Mouse (Mus musculus): ENCODE measurements around the gene Actl7b. TPM values are rescaled to one million over a fixed set of nuclear protein-coding genes. Genes with fewer than 3 reads are reported as not detected.

Gene Actl7b
- polyA plus RNA-seq, 1 experiment from 2014 or later, result not detected

GRCm38 (mm10) chr4:56743363-56744195 lies 2.3 kb upstream of the Actl7b start, which contains the start of gene Actl7a:
Gene Actl7a, plus strand, starts transcription at chr4:56743413.
- no peak for ATAC-seq (ENCODE audit: insufficient number of reproducible peaks, low FRiP score, low TSS enrichment, low read depth)
- Histone ChIP-seq H3K36me3 (ENCODE audit: control insufficient read depth, insufficient read depth, low read length) (peaks cover 4% of the 10 kb centered on the region; the same call in 1 of the 2 replicates), H3K27me3 (ENCODE audit: control insufficient read depth, insufficient read depth, low read length) (no peaks in the 10 kb centered on the region), H3K4me1 (ENCODE audit: control insufficient read depth, insufficient read depth, low read length) (no peaks in the 10 kb centered on the region), H3K27ac (replicated peaks; ENCODE audit: low read depth, low read length) (no peak within 1 kb of the TSS), H3K9ac (ENCODE audit: low read length) (no peak within 1 kb of the TSS), H3K4me3 (ENCODE audit: low read depth, low read length) (no peak within 1 kb of the TSS), H3K9me3 (ENCODE audit: control insufficient read depth, low read length) (no peaks in the 10 kb centered on the region), H3K4me2 (ENCODE audit: low read depth, severe bottlenecking) (no peak within 1 kb of the TSS)
- DNase-seq (ENCODE audit: low spot score), result no peak
- 97% methylated on average over 21 of the region's 21 CpGs for WGBS

GRCm38 (mm10) chr4:56742698-56743097 lies 1.5 kb upstream of the Actl7b start:
- no peaks in the 10 kb centered on the region for H3K9me3 ChIP-seq (ENCODE audit: control insufficient read depth, low read length)
- H3K4me1 ChIP-seq (ENCODE audit: control insufficient read depth, insufficient read depth, low read length), result no peaks in the 10 kb centered on the region
- H3K9ac ChIP-seq (ENCODE audit: low read length), result no peak overlapping the region
- no peak overlapping the region for H3K4me3 ChIP-seq (ENCODE audit: low read depth, low read length)
- H3K4me2 ChIP-seq (ENCODE audit: low read depth, severe bottlenecking), result no peak overlapping the region
- 87% methylated on average over 4 of the region's 4 CpGs for WGBS
- H3K27ac ChIP-seq (replicated peaks; ENCODE audit: low read depth, low read length), result no peak overlapping the region
- no peak for ATAC-seq (ENCODE audit: insufficient number of reproducible peaks, low FRiP score, low TSS enrichment, low read depth)
- peaks cover 3% of the 10 kb centered on the region; the same call in 1 of the 2 replicates for H3K36me3 ChIP-seq (ENCODE audit: control insufficient read depth, insufficient read depth, low read length)
- H3K27me3 ChIP-seq (ENCODE audit: control insufficient read depth, insufficient read depth, low read length), result no peaks in the 10 kb centered on the region
- no peak for DNase-seq (ENCODE audit: low spot score)

- no peak overlapping the region for H3K4me2 ChIP-seq (ENCODE audit: low read depth, severe bottlenecking)
- no peak overlapping the region for H3K27ac ChIP-seq (replicated peaks; ENCODE audit: low read depth, low read length)
- peaks cover 3% of the 10 kb centered on the region; the same call in 1 of the 2 replicates for H3K36me3 ChIP-seq (ENCODE audit: control insufficient read depth, insufficient read depth, low read length)
- ATAC-seq (ENCODE audit: insufficient number of reproducible peaks, low FRiP score, low TSS enrichment, low read depth) (no peak), DNase-seq (ENCODE audit: low spot score) (no peak)
- no peaks in the 10 kb centered on the region for H3K27me3 ChIP-seq (ENCODE audit: control insufficient read depth, insufficient read depth, low read length)
- 96% methylated on average over 20 of the region's 20 CpGs for WGBS
- H3K9me3 ChIP-seq (ENCODE audit: control insufficient read depth, low read length), result no peaks in the 10 kb centered on the region
- H3K4me1 ChIP-seq (ENCODE audit: control insufficient read depth, insufficient read depth, low read length), result no peaks in the 10 kb centered on the region
- H3K4me3 ChIP-seq (ENCODE audit: low read depth, low read length), result no peak overlapping the region
- no peak overlapping the region for H3K9ac ChIP-seq (ENCODE audit: low read length)
Observed at GRCm38 (mm10) chr4:56740611-56741010, 632 bp downstream of the Actl7b start.

GRCm38 (mm10) chr4:56740020-56740485 lies 1.2 kb downstream of the Actl7b start, which contains the start of gene Gm26657:
Gene Gm26657, plus strand, starts transcription at chr4:56740070.
- DNase-seq (ENCODE audit: low spot score) (no peak), ATAC-seq (ENCODE audit: insufficient number of reproducible peaks, low FRiP score, low TSS enrichment, low read depth) (no peak)
- 87% methylated on average over 18 of the region's 18 CpGs for WGBS
- Histone ChIP-seq H3K4me2 (ENCODE audit: low read depth, severe bottlenecking) (no peak within 1 kb of the TSS), H3K4me1 (ENCODE audit: control insufficient read depth, insufficient read depth, low read length) (no peaks in the 10 kb centered on the region), H3K36me3 (ENCODE audit: control insufficient read depth, insufficient read depth, low read length) (no peaks in the 10 kb centered on the region), H3K9me3 (ENCODE audit: control insufficient read depth, low read length) (no peaks in the 10 kb centered on the region), H3K9ac (ENCODE audit: low read length) (no peak within 1 kb of the TSS), H3K4me3 (ENCODE audit: low read depth, low read length) (no peak within 1 kb of the TSS), H3K27ac (replicated peaks; ENCODE audit: low read depth, low read length) (no peak within 1 kb of the TSS), H3K27me3 (ENCODE audit: control insufficient read depth, insufficient read depth, low read length) (no peaks in the 10 kb centered on the region)

GRCm38 (mm10) chr4:56725839-56726238 lies 15.4 kb downstream of the Actl7b start:
- WGBS, result 61% methylated on average over 8 of the region's 8 CpGs
- no peak for ATAC-seq (ENCODE audit: insufficient number of reproducible peaks, low FRiP score, low TSS enrichment, low read depth)
- peak; percentile 45 for DNase-seq (ENCODE audit: low spot score)
- no peaks in the 10 kb centered on the region for H3K27me3 ChIP-seq (ENCODE audit: control insufficient read depth, insufficient read depth, low read length)
- H3K36me3 ChIP-seq (ENCODE audit: control insufficient read depth, insufficient read depth, low read length), result no peaks in the 10 kb centered on the region
- H3K4me2 ChIP-seq (ENCODE audit: low read depth, severe bottlenecking), result no peak overlapping the region
- H3K27ac ChIP-seq (replicated peaks; ENCODE audit: low read depth, low read length), result no peak overlapping the region
- H3K4me1 ChIP-seq (ENCODE audit: control insufficient read depth, insufficient read depth, low read length), result no peaks in the 10 kb centered on the region
- no peaks in the 10 kb centered on the region for H3K9me3 ChIP-seq (ENCODE audit: control insufficient read depth, low read length)
- H3K9ac ChIP-seq (ENCODE audit: low read length), result no peak overlapping the region
- H3K4me3 ChIP-seq (ENCODE audit: low read depth, low read length), result no peak overlapping the region

- Histone ChIP-seq H3K9ac (ENCODE audit: low read length) (no peak overlapping the region), H3K4me2 (ENCODE audit: low read depth, severe bottlenecking) (no peak overlapping the region), H3K36me3 (ENCODE audit: control insufficient read depth, insufficient read depth, low read length) (no peaks in the 10 kb centered on the region), H3K27ac (replicated peaks; ENCODE audit: low read depth, low read length) (no peak overlapping the region), H3K4me1 (ENCODE audit: control insufficient read depth, insufficient read depth, low read length) (no peaks in the 10 kb centered on the region), H3K27me3 (ENCODE audit: control insufficient read depth, insufficient read depth, low read length) (no peaks in the 10 kb centered on the region), H3K4me3 (ENCODE audit: low read depth, low read length) (no peak overlapping the region), H3K9me3 (ENCODE audit: control insufficient read depth, low read length) (no peaks in the 10 kb centered on the region)
- WGBS, result 90% methylated on average over 6 of the region's 6 CpGs
- DNase-seq (ENCODE audit: low spot score) (no peak), ATAC-seq (ENCODE audit: insufficient number of reproducible peaks, low FRiP score, low TSS enrichment, low read depth) (no peak)
Observed at GRCm38 (mm10) chr4:56723237-56723636, 18.0 kb downstream of the Actl7b start.

GRCm38 (mm10) chr4:56722346-56722745 lies 18.9 kb downstream of the Actl7b start:
- H3K27me3 ChIP-seq (ENCODE audit: control insufficient read depth, insufficient read depth, low read length), result no peaks in the 10 kb centered on the region
- no peaks in the 10 kb centered on the region for H3K4me1 ChIP-seq (ENCODE audit: control insufficient read depth, insufficient read depth, low read length)
- no peak overlapping the region for H3K4me3 ChIP-seq (ENCODE audit: low read depth, low read length)
- H3K9me3 ChIP-seq (ENCODE audit: control insufficient read depth, low read length), result no peaks in the 10 kb centered on the region
- no peak for ATAC-seq (ENCODE audit: insufficient number of reproducible peaks, low FRiP score, low TSS enrichment, low read depth)
- 73% methylated on average over 6 of the region's 6 CpGs for WGBS
- H3K27ac ChIP-seq (replicated peaks; ENCODE audit: low read depth, low read length), result no peak overlapping the region
- no peak overlapping the region for H3K4me2 ChIP-seq (ENCODE audit: low read depth, severe bottlenecking)
- H3K36me3 ChIP-seq (ENCODE audit: control insufficient read depth, insufficient read depth, low read length), result no peaks in the 10 kb centered on the region
- no peak overlapping the region for H3K9ac ChIP-seq (ENCODE audit: low read length)
- no peak for DNase-seq (ENCODE audit: low spot score)

- H3K9me3 ChIP-seq (ENCODE audit: control insufficient read depth, low read length), result no peaks in the 10 kb centered on the region
- H3K4me1 ChIP-seq (ENCODE audit: control insufficient read depth, insufficient read depth, low read length), result no peaks in the 10 kb centered on the region
- H3K27ac ChIP-seq (replicated peaks; ENCODE audit: low read depth, low read length), result no peak overlapping the region
- DNase-seq (ENCODE audit: low spot score) (peak; percentile 47), ATAC-seq (ENCODE audit: insufficient number of reproducible peaks, low FRiP score, low TSS enrichment, low read depth) (no peak)
- H3K4me3 ChIP-seq (ENCODE audit: low read depth, low read length), result no peak overlapping the region
- H3K4me2 ChIP-seq (ENCODE audit: low read depth, severe bottlenecking), result no peak overlapping the region
- H3K36me3 ChIP-seq (ENCODE audit: control insufficient read depth, insufficient read depth, low read length), result no peaks in the 10 kb centered on the region
- no peak overlapping the region for H3K9ac ChIP-seq (ENCODE audit: low read length)
- no peaks in the 10 kb centered on the region for H3K27me3 ChIP-seq (ENCODE audit: control insufficient read depth, insufficient read depth, low read length)
- WGBS, result 29% methylated on average over 3 of the region's 3 CpGs
Observed at GRCm38 (mm10) chr4:56721469-56721868, 19.8 kb downstream of the Actl7b start.

Data from limb, embryonic 11.5 days (tissue).